Mouse (Mus musculus): ENCODE results near the gene Gm49333. TPM values are rescaled to one million over a fixed set of nuclear protein-coding genes. Genes with fewer than 3 reads are reported as not detected.

The Gm49333 gene
- total and polyA plus RNA-seq, 3 experiments = 0.10 to 0.43 TPM; not detected in 1

- intact Hi-C loops (cut with DNase I) = no loop called here
- no peak overlapping the region for H3K4me3 ChIP-seq
- H3K27ac ChIP-seq = no peak overlapping the region
- H3K79me2 ChIP-seq (replicated peaks; ENCODE audit: control insufficient read depth, insufficient read depth, low read length) = no peaks in the 10 kb centered on the region
- TF ChIP-seq EP300 (IDR thresholded peaks at IDR 0.05; ENCODE audit: insufficient read depth, low read depth, low read length) (no peak), POLR2A (IDR thresholded peaks at IDR 0.05; ENCODE audit: insufficient read depth, low read depth, low read length) (no peak), CTCF (IDR thresholded peaks at IDR 0.05) (no peak)
- no peak for DNase-seq
- WGBS = 73% methylated on average over 8 of the region's 8 CpGs
- H3K27me3 ChIP-seq (ENCODE audit: control insufficient read depth, insufficient read depth, low read length) = no peaks in the 10 kb centered on the region
- no peak overlapping the region for H3K9ac ChIP-seq (ENCODE audit: low read depth, low read length)
- H3K36me3 ChIP-seq (ENCODE audit: control insufficient read depth, insufficient read depth, low read length) = no peaks in the 10 kb centered on the region
- no peaks in the 10 kb centered on the region for H3K4me1 ChIP-seq (ENCODE audit: control insufficient read depth, insufficient read depth, low read length)
These were observed 27.0 kb downstream of the Gm49333 start for GRCm38 (mm10) chr16:20638367-20638766.

- H3K36me3 ChIP-seq (ENCODE audit: control insufficient read depth, insufficient read depth, low read length) = no peaks in the 10 kb centered on the region
- peak; percentile 64 to 82 for DNase-seq
- no peaks in the 10 kb centered on the region; the same call in 1 of the 2 replicates for H3K27me3 ChIP-seq (ENCODE audit: control insufficient read depth, insufficient read depth, low read length)
- no peaks in the 10 kb centered on the region for H3K79me2 ChIP-seq (replicated peaks; ENCODE audit: control insufficient read depth, insufficient read depth, low read length)
- WGBS = 2% methylated on average over 8 of the region's 8 CpGs
- intact Hi-C loops (cut with DNase I) = loop anchor here (1.0 kb wide), 1 partner anchor 146 kb away; no protein-coding TSS in a partner anchor
- no peaks in the 10 kb centered on the region for H3K4me1 ChIP-seq (ENCODE audit: control insufficient read depth, insufficient read depth, low read length)
- no peak overlapping the region for H3K4me3 ChIP-seq
- peak; percentile 91 for TF ChIP-seq CTCF (IDR thresholded peaks at IDR 0.05)
- no peak for TF ChIP-seq POLR2A (IDR thresholded peaks at IDR 0.05; ENCODE audit: insufficient read depth, low read depth, low read length)
- TF ChIP-seq EP300 (IDR thresholded peaks at IDR 0.05; ENCODE audit: insufficient read depth, low read depth, low read length) = peak; percentile 60; the same call in 1 of the 2 replicates
- no peak overlapping the region for H3K9ac ChIP-seq (ENCODE audit: low read depth, low read length)
- no peak overlapping the region for H3K27ac ChIP-seq
These were observed 30.8 kb downstream of the Gm49333 start for GRCm38 (mm10) chr16:20642161-20642560.

GRCm38 (mm10) chr16:20643911-20644310, 32.5 kb downstream of the Gm49333 start:
- Histone ChIP-seq H3K4me1 (ENCODE audit: control insufficient read depth, insufficient read depth, low read length) (no peaks in the 10 kb centered on the region), H3K9ac (ENCODE audit: low read depth, low read length) (no peak overlapping the region), H3K27me3 (ENCODE audit: control insufficient read depth, insufficient read depth, low read length) (no peaks in the 10 kb centered on the region; the same call in 1 of the 2 replicates), H3K27ac (no peak overlapping the region), H3K79me2 (replicated peaks; ENCODE audit: control insufficient read depth, insufficient read depth, low read length) (no peaks in the 10 kb centered on the region), H3K4me3 (no peak overlapping the region), H3K36me3 (ENCODE audit: control insufficient read depth, insufficient read depth, low read length) (no peaks in the 10 kb centered on the region)
- intact Hi-C loops (cut with DNase I) = no loop called here
- no peak for TF ChIP-seq POLR2A (IDR thresholded peaks at IDR 0.05; ENCODE audit: insufficient read depth, low read depth, low read length)
- TF ChIP-seq CTCF (IDR thresholded peaks at IDR 0.05) = no peak
- TF ChIP-seq EP300 (IDR thresholded peaks at IDR 0.05; ENCODE audit: insufficient read depth, low read depth, low read length) = no peak
- 70% methylated on average over 7 of the region's 7 CpGs for WGBS
- DNase-seq = no peak

DNA sequence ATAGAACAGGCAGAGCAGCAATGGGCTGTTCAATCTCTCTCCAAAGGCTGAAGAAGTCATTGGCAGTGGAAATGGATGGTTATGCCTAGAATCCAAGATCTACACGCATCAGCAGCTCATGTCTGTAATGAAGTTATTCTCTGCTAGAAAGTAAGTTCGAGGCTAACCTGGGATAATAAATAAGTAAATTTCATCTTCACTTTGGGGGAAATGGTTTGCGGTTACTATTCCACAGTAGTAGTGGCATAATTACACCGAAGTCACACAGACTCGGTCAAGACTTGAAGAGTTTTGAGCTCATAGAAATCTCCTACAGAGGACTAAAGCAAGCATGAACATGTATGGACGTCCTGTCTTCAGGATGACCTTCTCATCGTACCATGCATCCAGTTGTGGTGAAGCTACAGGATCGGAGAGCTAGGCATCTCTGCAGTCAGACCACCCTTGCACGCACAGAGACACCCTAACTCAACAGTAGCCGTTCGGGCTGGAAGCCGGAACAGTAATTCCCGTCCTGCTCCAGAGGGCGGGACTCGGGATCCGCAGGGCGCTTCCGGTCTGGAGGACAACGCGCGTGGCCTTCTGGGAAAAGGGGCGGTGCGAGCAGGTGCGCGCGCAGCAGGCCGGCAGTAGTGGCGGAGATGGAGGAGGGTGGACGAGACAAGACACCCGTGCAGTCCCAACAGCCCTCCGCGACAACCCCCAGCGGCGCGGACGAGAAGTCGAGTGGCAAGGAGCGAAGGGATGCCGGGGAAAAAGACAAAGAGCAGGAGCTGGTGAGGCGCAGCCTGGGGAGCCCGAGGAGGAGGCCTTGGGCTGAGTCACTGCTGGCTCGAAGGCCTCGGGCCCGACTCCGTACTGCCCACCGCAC, 39.9 kb downstream of the Gm49333 start, which contains the start of gene Psmd2:
Psmd2 (plus strand) TSS at position 577 of the 871 bp plus-strand sequence.
- H3K27ac ChIP-seq = peak within 1 kb of the TSS; percentile 88
- H3K36me3 ChIP-seq (ENCODE audit: control insufficient read depth, insufficient read depth, low read length) = peaks cover 8% of the 10 kb centered on the region
- H3K4me3 ChIP-seq = peak within 1 kb of the TSS; percentile 75
- intact Hi-C loops (cut with DNase I) = loop anchor here (1.0 to 5.0 kb wide), 4 partner anchors 21 to 134 kb away; partner anchors contain the start of gene Dvl3
- peaks cover 5% of the 10 kb centered on the region for H3K79me2 ChIP-seq (replicated peaks; ENCODE audit: control insufficient read depth, insufficient read depth, low read length)
- peak within 1 kb of the TSS; percentile 84 for H3K9ac ChIP-seq (ENCODE audit: low read depth, low read length)
- TF ChIP-seq POLR2A (IDR thresholded peaks at IDR 0.05; ENCODE audit: insufficient read depth, low read depth, low read length) (peak; percentile 97), EP300 (IDR thresholded peaks at IDR 0.05; ENCODE audit: insufficient read depth, low read depth, low read length) (peak; percentile 81; the same call in 1 of the 2 replicates), CTCF (IDR thresholded peaks at IDR 0.05) (peak; percentile 16)
- peaks cover 4% of the 10 kb centered on the region for H3K4me1 ChIP-seq (ENCODE audit: control insufficient read depth, insufficient read depth, low read length)
- DNase-seq = peak; percentile 97 to 100
- WGBS = 2% methylated on average over 46 of the region's 46 CpGs
- no peaks in the 10 kb centered on the region; the same call in 1 of the 2 replicates for H3K27me3 ChIP-seq (ENCODE audit: control insufficient read depth, insufficient read depth, low read length)

DNA sequence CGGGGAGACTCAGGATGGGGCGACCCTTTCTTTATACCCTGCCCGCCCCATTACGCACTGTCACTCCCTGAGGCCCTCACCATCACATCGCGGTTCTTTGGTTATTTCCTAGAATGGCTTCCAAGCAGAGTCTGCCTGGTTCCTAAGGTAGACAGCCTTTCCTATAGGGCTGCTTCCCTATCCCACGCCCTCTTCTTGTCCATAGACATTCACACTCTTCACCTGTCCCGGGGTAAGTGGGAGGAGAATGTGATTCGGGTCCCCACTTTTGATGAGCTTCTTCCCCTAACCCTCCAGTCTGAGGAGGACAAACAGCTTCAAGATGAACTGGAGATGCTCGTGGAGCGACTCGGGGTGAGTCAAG, 40.5 kb downstream of the Gm49333 start:
- intact Hi-C loops (cut with DNase I) = loop anchor here (1.0 to 5.0 kb wide), 5 partner anchors 20 to 135 kb away; partner anchors contain the start of genes Abcf3 and Dvl3
- peaks cover 5% of the 10 kb centered on the region for H3K79me2 ChIP-seq (replicated peaks; ENCODE audit: control insufficient read depth, insufficient read depth, low read length)
- TF ChIP-seq CTCF (IDR thresholded peaks at IDR 0.05) (no peak), EP300 (IDR thresholded peaks at IDR 0.05; ENCODE audit: insufficient read depth, low read depth, low read length) (no peak), POLR2A (IDR thresholded peaks at IDR 0.05; ENCODE audit: insufficient read depth, low read depth, low read length) (no peak)
- H3K27ac ChIP-seq = peak overlapping the region; percentile 88
- DNase-seq = no peak
- H3K36me3 ChIP-seq (ENCODE audit: control insufficient read depth, insufficient read depth, low read length) = peaks cover 8% of the 10 kb centered on the region
- peak overlapping the region; percentile 84 for H3K9ac ChIP-seq (ENCODE audit: low read depth, low read length)
- H3K4me1 ChIP-seq (ENCODE audit: control insufficient read depth, insufficient read depth, low read length) = peaks cover 4% of the 10 kb centered on the region
- H3K4me3 ChIP-seq = peak overlapping the region; percentile 75
- no peaks in the 10 kb centered on the region; the same call in 1 of the 2 replicates for H3K27me3 ChIP-seq (ENCODE audit: control insufficient read depth, insufficient read depth, low read length)
- 4% methylated on average over 12 of the region's 12 CpGs for WGBS

Data from heart, adult 2 months (tissue).